Mouse (Mus musculus) bone marrow, adult 2 months (tissue): ENCODE measurements at regions not wholly inside any gene's neighbourhood (a gene's known extent, or its start where the extent isn't known, plus 50 kb on each side); places are given as distances from the start of the nearest gene placed in this dataset.

Experiments used
- H3K27ac ChIP-seq: fragments of 200-500 bp; 2 replicates; pipeline ENCODE4 v1.5.1; 2012; ENCODE audit warnings: low read depth, mild to moderate bottlenecking, control low read depth, inconsistent platforms, low read length; ENCODE audit not compliant: control insufficient read depth, poor library complexity, insufficient read depth
- H3K4me1 ChIP-seq: fragments of 200-500 bp; 2 replicates; pipeline ENCODE4 v1.6.1; 2011; ENCODE audit warnings: low read length; ENCODE audit not compliant: control insufficient read depth, insufficient read depth
- H3K4me3 ChIP-seq: fragments of 200-500 bp; replicated peaks from 2 replicates; pipeline ENCODE3; 2011; ENCODE audit warnings: mild to moderate bottlenecking, low read depth, low read length, control low read depth; ENCODE audit not compliant: control insufficient read depth
- CTCF ChIP-seq: fragments of 200-500 bp; IDR thresholded peaks from 2 replicates; pipeline ENCODE4 v1.5.1; 2011; ENCODE audit warnings: low read length, control low read depth; ENCODE audit not compliant: control insufficient read depth, insufficient read depth
- POLR2A ChIP-seq: fragments of 200-500 bp; IDR thresholded peaks from 2 replicates; pipeline ENCODE4 v1.6.1; 2011; ENCODE audit warnings: low read depth, mild to moderate bottlenecking, control low read depth, low read length, borderline replicate concordance; ENCODE audit not compliant: control insufficient read depth
- WGBS: fragments of 180-500 bp; shearing (Covaris S2); methylation state at CpG from one replicate; pipeline ENCODE4 v1.1.7; 2018; 5-methylcytosine and 5-hydroxymethylcytosine counted together

DNA sequence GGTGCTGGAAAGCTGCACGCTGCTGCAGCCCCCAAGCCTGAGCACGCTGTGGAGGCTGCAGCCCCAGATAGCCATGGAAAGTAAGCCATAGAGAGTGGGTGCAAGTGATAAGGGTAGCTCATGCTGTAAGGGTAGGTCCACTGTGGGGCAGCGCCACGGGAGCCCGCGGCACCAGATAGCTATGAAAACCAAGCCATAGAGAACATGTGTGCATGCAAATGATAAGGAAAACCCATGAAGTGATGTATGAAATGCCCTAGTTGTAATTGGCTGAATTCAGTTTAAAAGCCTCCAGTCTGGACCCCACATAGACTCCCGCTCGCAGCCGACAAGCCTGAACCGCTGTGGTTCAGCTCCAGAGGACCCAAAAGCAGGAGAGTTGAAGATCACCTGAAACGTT, 58.8 kb upstream of the L3mbtl3 start:
- Histone ChIP-seq H3K4me1 (no peaks in the 10 kb centered on the region), H3K4me3 (no peak overlapping the region), H3K27ac (no peak overlapping the region)
- TF ChIP-seq POLR2A, result no peak
- TF ChIP-seq CTCF, result no peak
- WGBS, result 81% methylated on average over 11 of the region's 11 CpGs

- Histone ChIP-seq H3K4me3 (no peak overlapping the region), H3K4me1 (no peaks in the 10 kb centered on the region), H3K27ac (no peak overlapping the region)
- WGBS, result 87% methylated on average over 1 of the region's 1 CpGs
- TF ChIP-seq CTCF, result no peak
- TF ChIP-seq POLR2A, result no peak
Measured at GRCm38 (mm10) chr10:26440720-26441119, 64.9 kb upstream of the L3mbtl3 start.

GRCm38 (mm10) chr10:26484311-26484710, 108.5 kb upstream of the L3mbtl3 start:
- H3K4me3 ChIP-seq, result no peak overlapping the region
- TF ChIP-seq CTCF, result no peak
- TF ChIP-seq POLR2A, result no peak
- WGBS, result 78% methylated on average over 4 of the region's 4 CpGs

GRCm38 (mm10) chr10:26491351-26491750, 115.6 kb upstream of the L3mbtl3 start:
- 82% methylated on average over 5 of the region's 5 CpGs for WGBS
- TF ChIP-seq POLR2A, result no peak
- no peak for TF ChIP-seq CTCF
- no peak overlapping the region for H3K4me3 ChIP-seq
- no peak overlapping the region for H3K27ac ChIP-seq
- no peaks in the 10 kb centered on the region for H3K4me1 ChIP-seq

More at GRCm38 (mm10) chr10:26484311-26484710, 108.5 kb upstream of the L3mbtl3 start:
- Histone ChIP-seq H3K27ac (no peak overlapping the region), H3K4me1 (no peaks in the 10 kb centered on the region)

- H3K4me3 ChIP-seq, result no peak overlapping the region
- TF ChIP-seq POLR2A (no peak), CTCF (no peak)
- no peaks in the 10 kb centered on the region for H3K4me1 ChIP-seq
- 72% methylated on average over 11 of the region's 11 CpGs for WGBS
- H3K27ac ChIP-seq, result no peak overlapping the region
Measured at GRCm38 (mm10) chr10:26492146-26492545, 116.4 kb upstream of the L3mbtl3 start.

DNA sequence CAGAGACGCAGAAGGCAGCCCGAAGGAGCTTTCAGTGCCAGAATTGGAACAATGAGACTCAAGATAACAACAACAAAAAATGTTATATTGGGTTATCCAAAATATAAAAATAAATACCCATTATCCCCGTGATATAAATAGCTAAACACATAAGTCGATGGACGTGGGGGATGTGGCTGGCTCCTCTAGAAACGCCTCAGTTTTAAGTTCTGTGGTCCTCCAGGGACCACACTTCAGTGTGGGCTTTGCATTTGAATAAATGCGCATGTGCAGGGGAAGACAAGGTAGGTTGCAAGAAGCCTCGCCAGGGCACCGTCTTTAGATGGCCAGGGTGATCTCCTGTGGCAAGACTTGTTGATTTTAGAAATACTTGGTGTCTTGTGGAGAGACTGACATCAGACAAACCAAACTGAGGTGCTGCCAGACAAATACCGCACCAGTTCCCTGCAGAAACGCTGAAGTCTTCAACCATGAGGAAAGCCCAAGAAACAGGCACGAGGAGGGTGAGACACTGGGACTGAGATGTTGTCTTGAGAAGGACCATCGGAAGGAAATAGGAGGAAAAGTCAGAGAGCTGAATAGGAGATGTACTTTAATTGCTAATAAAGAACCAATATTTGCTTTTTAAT, 117.2 kb upstream of the L3mbtl3 start:
- Histone ChIP-seq H3K4me1 (no peaks in the 10 kb centered on the region), H3K4me3 (no peak overlapping the region), H3K27ac (no peak overlapping the region)
- TF ChIP-seq CTCF (no peak), POLR2A (no peak)
- 79% methylated on average over 13 of the region's 13 CpGs for WGBS

GRCm38 (mm10) chr10:26493801-26494200, 118.0 kb upstream of the L3mbtl3 start:
- TF ChIP-seq POLR2A (no peak), CTCF (no peak)
- Histone ChIP-seq H3K27ac (no peak overlapping the region), H3K4me1 (no peaks in the 10 kb centered on the region), H3K4me3 (no peak overlapping the region)
- WGBS, result 89% methylated on average over 2 of the region's 2 CpGs

DNA sequence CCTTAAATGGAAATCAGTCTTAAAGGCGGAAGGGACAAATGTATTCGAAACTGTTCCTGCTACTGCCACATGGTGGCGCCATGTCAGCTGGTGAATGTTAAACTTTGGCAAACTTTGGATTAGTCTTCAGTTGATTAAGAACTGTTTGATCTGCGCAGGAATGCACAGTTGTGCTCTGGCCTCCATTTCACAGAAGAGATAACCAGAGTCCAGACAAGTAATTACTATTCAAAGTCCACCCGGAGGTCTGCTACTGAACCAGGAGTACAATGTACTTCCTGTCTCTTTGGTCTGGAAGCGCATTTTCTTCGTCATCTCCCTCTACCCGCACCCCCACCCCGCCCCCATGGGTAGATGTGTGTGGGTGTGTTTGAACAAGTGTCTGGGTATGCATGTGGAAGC, 118.6 kb upstream of the L3mbtl3 start:
- H3K4me1 ChIP-seq, result no peaks in the 10 kb centered on the region
- no peak for TF ChIP-seq POLR2A
- peak; percentile 32; the same call in 1 of the 2 replicates for TF ChIP-seq CTCF
- H3K4me3 ChIP-seq, result no peak overlapping the region
- no peak overlapping the region for H3K27ac ChIP-seq
- 23% methylated on average over 9 of the region's 9 CpGs for WGBS

DNA sequence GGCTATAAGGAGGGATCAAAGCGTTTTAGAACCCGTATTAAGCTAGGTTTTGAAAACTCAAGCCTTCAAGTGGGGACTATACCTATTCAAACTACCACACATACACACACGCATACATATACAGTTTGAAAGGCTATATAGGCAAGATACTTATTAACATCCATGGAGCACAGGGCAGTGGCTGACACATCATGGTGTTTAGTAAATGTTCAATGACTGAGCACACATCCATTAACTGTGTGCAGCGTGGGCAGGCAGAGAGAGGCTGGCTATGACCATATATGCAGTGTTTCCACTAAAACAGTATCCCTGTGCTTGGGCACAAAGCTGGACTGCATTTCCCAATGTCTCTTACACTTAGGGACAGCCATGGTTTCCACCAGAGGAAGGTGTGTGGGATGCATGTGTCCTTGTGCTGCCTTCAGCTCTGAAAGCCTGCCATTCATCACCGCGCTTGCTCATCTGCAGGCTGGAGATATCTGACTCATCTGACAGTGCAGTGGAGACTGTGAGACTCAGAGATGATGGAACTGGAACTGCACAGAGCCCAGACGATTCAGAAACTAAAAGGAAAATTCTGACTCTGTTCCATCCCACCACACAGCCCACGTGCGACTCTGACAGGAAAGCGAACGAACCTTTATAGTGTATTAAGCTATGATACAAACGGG, 124.6 kb upstream of the L3mbtl3 start:
- TF ChIP-seq CTCF, result no peak
- TF ChIP-seq POLR2A, result no peak
- Histone ChIP-seq H3K27ac (no peak overlapping the region), H3K4me1 (no peaks in the 10 kb centered on the region), H3K4me3 (no peak overlapping the region)
- 86% methylated on average over 12 of the region's 12 CpGs for WGBS

DNA sequence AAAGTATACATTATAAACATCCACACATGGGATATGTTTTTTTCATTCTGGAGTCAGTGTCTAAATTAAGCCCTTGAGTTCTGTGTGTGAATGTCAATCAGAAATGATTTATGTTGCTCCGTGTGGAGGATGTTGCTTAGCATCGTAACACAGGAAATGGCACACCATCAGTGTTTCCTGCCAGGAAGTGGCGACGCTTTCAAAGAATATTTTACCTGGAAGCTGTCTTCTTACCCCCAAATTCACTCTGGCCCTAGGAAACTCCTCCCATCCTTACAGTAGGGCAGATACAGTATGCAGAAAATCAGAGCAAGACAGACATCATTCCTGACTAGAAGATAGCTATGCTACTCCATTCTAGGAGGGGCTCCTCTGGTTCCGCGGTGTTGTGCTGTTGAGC, 145.1 kb upstream of the L3mbtl3 start:
- H3K27ac ChIP-seq, result no peak overlapping the region
- WGBS, result 11% methylated on average over 6 of the region's 6 CpGs
- no peaks in the 10 kb centered on the region for H3K4me1 ChIP-seq
- TF ChIP-seq CTCF, result no peak
- TF ChIP-seq POLR2A, result no peak
- no peak overlapping the region for H3K4me3 ChIP-seq
